Mouse (Mus musculus) adrenal gland (tissue): ENCODE results near the gene Pcyt2.

Experiments used
- intact Hi-C: fragments of 180-260 bp; cut with DNase I; formaldehyde crosslinking; loops from one replicate; pipeline ENCODE4 v1.15.1; 2025

Gene Pcyt2

GRCm38 (mm10) chr11:120582268-120582981 lies 35.3 kb downstream of the Pcyt2 start:
- intact Hi-C loops: loop anchor here (5.0 kb wide), 1 partner anchor 95 kb away; no protein-coding TSS in a partner anchor

GRCm38 (mm10) chr11:120581490-120582267 lies 36.1 kb downstream of the Pcyt2 start, which contains the start of gene Arhgdia:
TSS of gene Arhgdia (minus strand) at chr11:120581624.
- intact Hi-C loops: loop anchor here (5.0 kb wide), 1 partner anchor 94 kb away; no protein-coding TSS in a partner anchor

- intact Hi-C loops: loop anchor here (5.0 kb wide), 1 partner anchor 94 kb away; no protein-coding TSS in a partner anchor
These were observed 36.8 kb downstream of the Pcyt2 start for GRCm38 (mm10) chr11:120580871-120581331.

- intact Hi-C loops: loop anchor here (5.0 kb wide), 1 partner anchor 93 kb away; no protein-coding TSS in a partner anchor
These were observed 37.5 kb downstream of the Pcyt2 start for GRCm38 (mm10) chr11:120580190-120580589.

- intact Hi-C loops: loop anchor here (5.0 kb wide), 2 partner anchors 33 to 92 kb away; no protein-coding TSS in a partner anchor
These were observed 38.2 kb downstream of the Pcyt2 start for GRCm38 (mm10) chr11:120579316-120580107.

- intact Hi-C loops: loop anchor here (5.0 kb wide), 1 partner anchor 34 kb away; no protein-coding TSS in a partner anchor
These were observed 39.0 kb downstream of the Pcyt2 start for GRCm38 (mm10) chr11:120578694-120579243.

- intact Hi-C loops: loop anchor here (5.0 kb wide), 1 partner anchor 34 kb away; no protein-coding TSS in a partner anchor
These were observed 39.6 kb downstream of the Pcyt2 start for GRCm38 (mm10) chr11:120578024-120578693.

GRCm38 (mm10) chr11:120577211-120578023 lies 40.3 kb downstream of the Pcyt2 start:
- intact Hi-C loops: loop anchor here (5.0 kb wide), 1 partner anchor 35 kb away; no protein-coding TSS in a partner anchor

- intact Hi-C loops: loop anchor here (5.0 kb wide), 1 partner anchor 36 kb away; no protein-coding TSS in a partner anchor
These were observed 41.3 kb downstream of the Pcyt2 start for GRCm38 (mm10) chr11:120576365-120576981.

GRCm38 (mm10) chr11:120575940-120576339 lies 41.8 kb downstream of the Pcyt2 start:
- intact Hi-C loops: loop anchor here (5.0 kb wide), 1 partner anchor 36 kb away; no protein-coding TSS in a partner anchor

- intact Hi-C loops: loop anchor here (5.0 kb wide), 1 partner anchor 37 kb away; no protein-coding TSS in a partner anchor
These were observed 42.7 kb downstream of the Pcyt2 start for GRCm38 (mm10) chr11:120575046-120575445.

GRCm38 (mm10) chr11:120574278-120574600 lies 43.5 kb downstream of the Pcyt2 start:
- intact Hi-C loops: loop anchor here (5.0 kb wide), 1 partner anchor 57 kb away; no protein-coding TSS in a partner anchor

- intact Hi-C loops: loop anchor here (5.0 kb wide), 1 partner anchor 56 kb away; no protein-coding TSS in a partner anchor
These were observed 44.0 kb downstream of the Pcyt2 start for GRCm38 (mm10) chr11:120573585-120574277.

GRCm38 (mm10) chr11:120572752-120573584 lies 44.8 kb downstream of the Pcyt2 start, which contains the start of gene P4hb:
TSS of gene P4hb (minus strand) at chr11:120573253.
- intact Hi-C loops: loop anchor here (5.0 kb wide), 1 partner anchor 56 kb away; no protein-coding TSS in a partner anchor

GRCm38 (mm10) chr11:120572417-120572751 lies 45.4 kb downstream of the Pcyt2 start:
- intact Hi-C loops: loop anchor here (5.0 kb wide), 1 partner anchor 55 kb away; no protein-coding TSS in a partner anchor

- intact Hi-C loops: loop anchor here (5.0 kb wide), 1 partner anchor 55 kb away; no protein-coding TSS in a partner anchor
These were observed 45.9 kb downstream of the Pcyt2 start for GRCm38 (mm10) chr11:120571754-120572416.
